Mouse (Mus musculus) intestine, postnatal 0 days (tissue): ENCODE results near the gene Kcnh7. TPM values are rescaled to one million over a fixed set of nuclear protein-coding genes. Genes with fewer than 3 reads are reported as not detected.
A peak's percentile ranks its signal among the peaks of the same experiment; 100 is the strongest.

Experiments
- ATAC-seq: fragments of 200-750 bp; cut with Nextera tagmentation; 2 replicates; pipeline ENCODE4 v1.8.0; 2017; ENCODE audit warnings: mild to moderate bottlenecking, moderate TSS enrichment, moderate library complexity
- H3K27ac ChIP-seq: fragments of 300-500 bp; sonication (generic); 2 replicates; pipeline ENCODE4 v1.5.1; 2014; ENCODE audit warnings: mild to moderate bottlenecking, low read depth, low read length, moderate library complexity
- H3K27me3 ChIP-seq: fragments of 300-500 bp; sonication (generic); replicated peaks from 2 replicates; pipeline ENCODE4 v1.6.1; 2014; ENCODE audit warnings: low read length, mixed read lengths; ENCODE audit not compliant: control insufficient read depth, insufficient read depth
- H3K36me3 ChIP-seq: fragments of 300-500 bp; sonication (generic); 2 replicates; pipeline ENCODE4 v1.6.1; 2014; ENCODE audit warnings: mild to moderate bottlenecking, moderate library complexity; ENCODE audit not compliant: control insufficient read depth, insufficient read depth
- H3K4me1 ChIP-seq: fragments of 300-500 bp; sonication (generic); replicated peaks from 2 replicates; pipeline ENCODE4 v1.6.1; 2014; ENCODE audit warnings: antibody characterized with exemption, low read length, mixed read lengths; ENCODE audit not compliant: control insufficient read depth, insufficient read depth
- H3K4me2 ChIP-seq: fragments of 300-500 bp; sonication (generic); replicated peaks from 2 replicates; pipeline ENCODE4 v1.6.1; 2014; ENCODE audit warnings: low read depth, mild to moderate bottlenecking, moderate library complexity
- H3K4me3 ChIP-seq: fragments of 300-500 bp; sonication (generic); 2 replicates; pipeline ENCODE4 v1.5.1; 2014; ENCODE audit warnings: low read depth, low read length
- H3K9ac ChIP-seq: fragments of 300-500 bp; sonication (generic); 2 replicates; pipeline ENCODE4 v1.6.1; 2014; ENCODE audit warnings: mild to moderate bottlenecking, low read depth, low read length
- H3K9me3 ChIP-seq: fragments of 300-500 bp; sonication (generic); 2 replicates; pipeline ENCODE4 v1.6.1; 2016; ENCODE audit warnings: mixed run types; ENCODE audit not compliant: control insufficient read depth
- CTCF ChIP-seq: sonication (generic); IDR thresholded peaks from 2 replicates; pipeline ENCODE4 v1.5.1; 2016; ENCODE audit warnings: low read depth, mild to moderate bottlenecking, control low read depth, antibody characterized with exemption, moderate library complexity
- WGBS: fragments of 180-500 bp; shearing (Covaris S2); extraction: QIAGEN DNeasy Blood & Tissue Kit; methylation state at CpG from one replicate; pipeline ENCODE4 v1.1.7; 2014; 5-methylcytosine and 5-hydroxymethylcytosine counted together
- polyA plus RNA-seq: library from polyadenylated mRNA; unstranded; fragments of >200 nt; fragmentation: Nextera tagmentation; extraction: Ambion mirVana; gene quantifications from 2 replicates; pipeline ENCODE4 v1.2.1, GENCODE M21; 2015

Kcnh7 gene
- polyA plus RNA-seq, 1 experiment from 2014 or later = 0.13 TPM

- 91% methylated on average over 3 of the region's 3 CpGs for WGBS
- Histone ChIP-seq H3K27me3 (no peaks in the 10 kb centered on the region), H3K9me3 (no peaks in the 10 kb centered on the region), H3K4me3 (no peak overlapping the region), H3K36me3 (no peaks in the 10 kb centered on the region), H3K27ac (no peak overlapping the region), H3K4me2 (no peak overlapping the region), H3K4me1 (no peaks in the 10 kb centered on the region), H3K9ac (no peak overlapping the region)
- no peak for ATAC-seq
- no peak for TF ChIP-seq CTCF
Measured at GRCm38 (mm10) chr2:62662560-62662959, 521.5 kb downstream of the Kcnh7 start.

DNA sequence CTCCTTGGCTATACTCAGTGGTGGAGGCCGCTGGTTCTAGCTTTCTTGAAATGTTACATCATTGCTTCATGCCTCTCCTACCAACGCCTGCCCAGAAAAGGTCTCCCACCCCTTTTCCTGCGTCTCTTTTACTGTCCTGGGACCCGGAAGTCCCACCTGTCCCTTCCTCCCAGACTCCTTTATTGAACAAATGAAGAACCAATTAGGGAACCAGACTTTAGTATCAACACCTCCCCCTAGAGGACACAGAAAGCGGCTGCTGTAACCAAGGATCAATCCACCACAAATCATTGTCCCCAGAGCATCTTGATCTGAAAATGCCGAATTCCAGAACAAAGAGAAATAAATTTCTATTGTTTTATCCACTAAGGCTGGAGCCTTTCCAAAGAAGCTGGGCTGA lies 523.5 kb downstream of the Kcnh7 start:
- ATAC-seq = no peak
- TF ChIP-seq CTCF = peak; percentile 43

DNA sequence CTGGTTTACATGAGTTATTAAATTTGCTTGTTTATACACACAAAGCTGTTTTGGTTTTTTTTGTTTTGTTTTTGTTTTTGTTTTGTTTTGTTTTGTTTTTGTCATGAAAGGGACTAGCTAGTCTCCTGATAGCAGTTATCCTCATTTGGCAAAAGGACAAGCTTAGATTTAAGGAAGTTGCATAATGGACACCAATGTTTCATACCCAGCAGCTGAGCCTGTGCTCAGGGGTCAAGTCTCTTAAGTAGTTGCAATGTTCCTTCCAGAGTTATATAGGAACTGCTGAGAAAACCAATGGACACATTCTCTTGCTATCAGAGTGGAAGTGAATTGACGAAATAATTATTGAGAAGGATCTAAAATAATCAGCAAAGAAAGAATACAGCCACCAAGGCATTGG lies 528.0 kb downstream of the Kcnh7 start:
- Histone ChIP-seq H3K27ac (no peak overlapping the region), H3K4me2 (no peak overlapping the region), H3K4me1 (no peaks in the 10 kb centered on the region), H3K36me3 (no peaks in the 10 kb centered on the region), H3K27me3 (no peaks in the 10 kb centered on the region), H3K9ac (no peak overlapping the region), H3K9me3 (no peaks in the 10 kb centered on the region), H3K4me3 (no peak overlapping the region)
- no peak for TF ChIP-seq CTCF
- no peak for ATAC-seq
- WGBS = 76% methylated on average over 1 of the region's 1 CpGs

More for the DNA sequence above, 523.5 kb downstream of the Kcnh7 start:
- no peak overlapping the region for H3K4me3 ChIP-seq
- no peak overlapping the region for H3K9ac ChIP-seq
- no peak overlapping the region for H3K4me2 ChIP-seq
- no peak overlapping the region for H3K27ac ChIP-seq
- 55% methylated on average over 6 of the region's 6 CpGs for WGBS
- H3K4me1 ChIP-seq = no peaks in the 10 kb centered on the region
- H3K36me3 ChIP-seq = no peaks in the 10 kb centered on the region
- no peaks in the 10 kb centered on the region for H3K9me3 ChIP-seq
- no peaks in the 10 kb centered on the region for H3K27me3 ChIP-seq

GRCm38 (mm10) chr2:62654519-62655338 lies 529.4 kb downstream of the Kcnh7 start:
- Histone ChIP-seq H3K9me3 (no peaks in the 10 kb centered on the region), H3K4me1 (no peaks in the 10 kb centered on the region), H3K4me2 (no peak overlapping the region), H3K4me3 (no peak overlapping the region), H3K27me3 (no peaks in the 10 kb centered on the region), H3K9ac (no peak overlapping the region), H3K36me3 (no peaks in the 10 kb centered on the region), H3K27ac (no peak overlapping the region)
- 0 out of 2 replicates have a peak, but pooled peaks have one; percentile 22 for ATAC-seq
- WGBS = 42% methylated on average over 7 of the region's 7 CpGs
- peak; percentile 81 for TF ChIP-seq CTCF

DNA sequence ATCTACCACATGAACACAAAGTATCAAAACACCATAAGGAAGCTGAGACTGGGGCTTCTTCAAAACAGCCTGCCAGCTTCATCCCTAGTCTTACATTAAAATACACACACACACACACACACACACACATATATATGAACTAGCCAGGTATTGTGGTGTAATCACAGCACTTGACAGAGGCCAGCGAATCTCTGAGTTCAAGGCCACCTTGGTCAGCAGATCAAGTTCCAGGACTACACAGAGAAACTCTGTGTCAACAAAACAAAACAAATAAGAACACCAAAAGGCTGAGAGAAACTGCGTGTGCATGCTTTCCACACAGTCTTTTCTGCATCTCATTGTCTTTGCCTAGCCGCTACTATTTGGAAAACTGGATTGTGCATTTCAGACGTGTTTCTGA lies 531.6 kb downstream of the Kcnh7 start:
- ATAC-seq = no peak
- no peak overlapping the region for H3K4me3 ChIP-seq
- no peak for TF ChIP-seq CTCF
- no peak overlapping the region for H3K9ac ChIP-seq
- no peaks in the 10 kb centered on the region for H3K27me3 ChIP-seq
- H3K36me3 ChIP-seq = no peaks in the 10 kb centered on the region
- H3K27ac ChIP-seq = no peak overlapping the region
- H3K4me2 ChIP-seq = no peak overlapping the region
- H3K4me1 ChIP-seq = no peaks in the 10 kb centered on the region
- WGBS = 62% methylated on average over 4 of the region's 4 CpGs
- no peaks in the 10 kb centered on the region for H3K9me3 ChIP-seq

DNA sequence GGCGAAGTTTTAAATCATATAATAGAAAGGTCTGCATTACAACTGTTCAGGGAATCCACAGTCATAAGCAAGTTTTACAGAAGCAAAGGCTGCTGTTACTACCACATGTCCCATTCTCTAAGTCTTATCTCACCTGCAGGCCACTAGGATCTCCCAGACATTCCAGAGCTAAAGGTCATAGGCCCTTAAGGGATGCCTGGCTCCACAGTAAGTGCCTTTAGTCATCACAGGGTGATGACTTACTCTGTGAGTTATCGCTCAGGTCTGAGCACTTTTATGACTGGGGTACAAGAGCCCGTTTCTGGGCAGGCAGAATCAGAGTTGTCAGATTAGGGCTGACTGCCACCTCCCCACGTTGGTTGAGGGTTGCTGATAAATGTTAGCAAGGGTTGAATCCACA lies 532.2 kb downstream of the Kcnh7 start:
- no peak overlapping the region for H3K4me3 ChIP-seq
- H3K9me3 ChIP-seq = no peaks in the 10 kb centered on the region
- WGBS = 36% methylated on average over 4 of the region's 4 CpGs
- H3K27me3 ChIP-seq = no peaks in the 10 kb centered on the region
- TF ChIP-seq CTCF = no peak
- H3K4me1 ChIP-seq = no peaks in the 10 kb centered on the region
- no peak overlapping the region for H3K9ac ChIP-seq
- H3K4me2 ChIP-seq = no peak overlapping the region
- peak; percentile 69 for ATAC-seq
- no peak overlapping the region for H3K27ac ChIP-seq
- no peaks in the 10 kb centered on the region for H3K36me3 ChIP-seq
